Mouse (Mus musculus) olfactory bulb, adult 2 months (tissue): Measurements from ENCODE around the gene Lmo7. TPM values are rescaled to one million over a fixed set of nuclear protein-coding genes. Genes with fewer than 3 reads are reported as not detected.

Experiments
- H3K27ac ChIP-seq: fragments of 200-500 bp; 2 replicates; pipeline ENCODE4 v1.5.1; 2012; ENCODE audit warnings: low read depth, low read length; ENCODE audit not compliant: insufficient read depth
- H3K4me1 ChIP-seq: fragments of 200-500 bp; 2 replicates; pipeline ENCODE4 v1.6.1; 2012; ENCODE audit warnings: low read length; ENCODE audit not compliant: control insufficient read depth, insufficient read depth
- H3K4me3 ChIP-seq: fragments of 200-500 bp; 2 replicates; pipeline ENCODE4 v1.5.1; 2012; ENCODE audit warnings: mild to moderate bottlenecking, low read depth, low read length, moderate library complexity; ENCODE audit not compliant: insufficient read depth
- CTCF ChIP-seq: fragments of 200-500 bp; IDR thresholded peaks from 2 replicates; pipeline ENCODE4 v1.5.1; 2012; ENCODE audit warnings: low read depth, mild to moderate bottlenecking, low read length, moderate library complexity; ENCODE audit not compliant: insufficient read depth
- POLR2A ChIP-seq: fragments of 200-500 bp; IDR thresholded peaks from 2 replicates; pipeline ENCODE4 v1.6.1; 2012; ENCODE audit warnings: mild to moderate bottlenecking, low read depth, low read length, moderate library complexity; ENCODE audit not compliant: insufficient read depth
- WGBS: fragments of 180-500 bp; shearing (Covaris S2); methylation state at CpG from one replicate; pipeline ENCODE4 v1.1.7; 2018; 5-methylcytosine and 5-hydroxymethylcytosine counted together
- polyA plus RNA-seq: library from polyadenylated mRNA; stranded (reverse); fragments of >200 nt; gene quantifications from 2 replicates; pipeline ENCODE4 v1.2.4, GENCODE M21; 2012; ENCODE audit warnings: low replicate concordance; ENCODE audit not compliant: missing spikeins, insufficient read depth, insufficient read length

Gene Lmo7
- not detected in 2 replicates for polyA plus RNA-seq

DNA sequence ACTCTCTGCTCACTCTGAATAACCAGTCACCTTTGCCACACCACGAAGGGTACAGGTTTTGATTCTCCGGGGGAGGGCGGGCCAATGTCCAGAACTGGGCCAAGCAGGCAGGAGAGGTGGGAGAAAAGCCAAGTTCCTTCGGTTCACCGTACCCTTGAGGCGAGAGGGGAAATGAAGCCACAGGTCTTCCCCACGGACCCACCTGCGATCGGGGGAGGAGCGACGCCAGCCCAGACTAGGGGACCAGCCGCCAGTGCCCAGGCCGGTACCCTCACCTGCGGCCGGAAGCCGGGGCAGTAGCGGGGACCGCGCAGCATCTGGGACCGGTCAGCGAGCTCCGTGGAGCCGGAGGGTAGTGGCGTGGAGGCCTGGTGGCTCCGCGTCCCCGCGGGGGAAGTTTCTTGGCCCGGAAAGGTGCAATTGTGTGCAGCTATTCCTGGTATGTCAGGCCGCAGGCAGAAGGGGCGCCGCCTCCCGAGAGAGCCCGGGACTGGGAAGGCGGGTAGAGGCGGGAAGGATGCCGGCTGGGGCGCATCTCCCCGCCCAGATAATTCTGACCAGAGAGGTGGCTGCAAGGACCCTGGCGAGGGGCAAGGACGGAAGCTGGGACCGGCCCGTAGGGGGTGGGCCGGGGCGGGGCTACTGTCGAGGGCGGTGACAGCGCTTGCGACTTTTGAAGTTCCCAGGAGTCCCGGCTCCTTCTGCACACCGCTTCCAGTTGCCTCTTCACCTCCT, at the start of gene Lmo7, which contains the start of gene Gm9922:
Gene Lmo7, plus strand, starts transcription at position 721 of the 735 bp plus-strand sequence.
Gene Gm9922, minus strand, starts transcription at position 578 of the 735 bp plus-strand sequence.
- no peak for TF ChIP-seq CTCF
- no peak for TF ChIP-seq POLR2A
- Histone ChIP-seq H3K4me3 (peak within 1 kb of the TSS; percentile 46), H3K4me1 (peaks cover 12% of the 10 kb centered on the region), H3K27ac (no peak within 1 kb of the TSS)
- WGBS, result 1% methylated on average over 51 of the region's 51 CpGs

DNA sequence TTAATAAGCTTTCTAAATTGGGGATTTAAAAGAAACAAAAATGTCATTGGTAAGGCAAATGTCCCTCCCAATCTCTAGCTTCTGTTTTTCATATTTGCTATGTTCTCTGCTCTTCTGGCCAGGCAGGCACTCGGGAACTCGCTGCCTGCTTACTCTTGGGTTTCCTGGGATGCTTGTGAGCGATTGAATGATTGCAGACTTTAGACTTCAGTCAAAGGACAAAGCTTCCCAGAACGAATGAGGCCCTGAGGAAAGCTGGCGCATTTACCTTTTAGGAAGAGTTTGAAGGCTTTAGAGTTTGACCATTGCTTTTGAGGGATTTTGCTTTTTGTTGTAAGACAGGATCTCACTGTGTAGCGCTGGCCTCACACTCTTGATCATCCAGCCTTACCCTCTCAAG, 42.1 kb upstream of the Lmo7 start:
- 91% methylated on average over 6 of the region's 6 CpGs for whole genome bisulfite sequencing
- H3K27ac ChIP-seq, result no peak overlapping the region
- H3K4me1 ChIP-seq, result no peaks in the 10 kb centered on the region
- no peak overlapping the region for H3K4me3 ChIP-seq
- TF ChIP-seq CTCF (no peak), POLR2A (no peak)

DNA sequence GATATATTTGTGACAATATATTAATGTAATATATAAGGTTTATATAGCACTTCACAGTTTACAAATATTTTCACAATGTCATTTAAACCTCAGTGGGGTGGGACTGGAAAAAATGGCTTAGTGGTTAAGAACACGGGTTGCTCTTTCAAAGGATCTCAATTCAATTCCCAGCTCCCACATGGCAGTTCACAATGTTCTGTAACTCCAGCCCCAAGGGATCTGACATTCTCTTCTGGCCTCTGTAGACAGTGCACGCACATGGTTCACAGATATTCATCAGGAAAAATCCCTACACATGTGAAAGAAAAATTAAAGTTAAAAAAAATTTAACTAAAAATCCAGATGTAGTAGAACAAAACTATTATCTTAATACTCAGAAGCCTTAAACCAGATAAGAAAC, 41.4 kb upstream of the Lmo7 start:
- Histone ChIP-seq H3K4me3 (no peak overlapping the region), H3K4me1 (no peaks in the 10 kb centered on the region), H3K27ac (no peak overlapping the region)
- TF ChIP-seq POLR2A (no peak), CTCF (no peak)
- 83% methylated on average over 2 of the region's 2 CpGs for WGBS

DNA sequence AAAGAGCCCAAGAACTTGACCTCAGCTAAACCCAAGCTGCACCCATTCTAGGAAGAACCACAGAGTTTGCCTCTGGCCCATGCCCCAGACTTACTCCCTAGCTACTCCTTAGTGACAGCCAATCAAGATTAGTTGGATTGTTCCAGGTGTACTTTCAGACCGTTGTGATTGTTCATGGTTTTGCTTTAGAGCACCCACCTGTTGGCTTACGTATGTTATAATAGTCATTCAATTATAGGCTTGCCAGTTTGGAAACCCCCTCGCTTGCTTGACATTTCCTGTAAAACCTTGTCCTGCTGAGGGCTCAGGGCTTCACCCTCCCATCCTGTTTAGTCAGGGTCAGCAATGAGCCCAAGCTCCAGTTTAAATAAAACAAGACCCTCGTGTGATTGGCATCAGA, 25.3 kb upstream of the Lmo7 start:
- Histone ChIP-seq H3K4me3 (no peak overlapping the region), H3K4me1 (no peaks in the 10 kb centered on the region), H3K27ac (no peak overlapping the region)
- TF ChIP-seq CTCF (no peak), POLR2A (no peak)
- 85% methylated on average over 4 of the region's 4 CpGs for WGBS

DNA sequence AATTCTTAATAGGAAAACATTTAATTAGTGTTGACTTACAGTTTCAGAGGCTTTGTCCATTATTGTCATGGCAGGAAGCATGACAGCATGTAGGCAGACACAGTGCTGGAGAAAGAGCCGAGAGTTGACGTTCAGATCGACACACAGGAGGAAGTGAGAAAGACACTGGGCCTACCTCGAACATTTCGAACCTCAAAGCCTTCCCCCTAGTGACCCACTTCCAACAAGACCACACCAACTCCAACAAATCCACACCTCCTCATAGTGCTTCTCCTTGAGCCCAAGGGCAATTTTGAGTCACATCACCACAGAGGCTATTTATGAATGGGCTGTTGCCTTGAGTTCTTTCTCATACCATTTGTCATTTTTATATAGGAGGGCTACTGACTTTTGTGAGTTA, 22.7 kb upstream of the Lmo7 start:
- 97% methylated on average over 5 of the region's 5 CpGs for WGBS
- TF ChIP-seq CTCF (no peak), POLR2A (no peak)
- Histone ChIP-seq H3K4me1 (no peaks in the 10 kb centered on the region), H3K4me3 (no peak overlapping the region), H3K27ac (no peak overlapping the region)

DNA sequence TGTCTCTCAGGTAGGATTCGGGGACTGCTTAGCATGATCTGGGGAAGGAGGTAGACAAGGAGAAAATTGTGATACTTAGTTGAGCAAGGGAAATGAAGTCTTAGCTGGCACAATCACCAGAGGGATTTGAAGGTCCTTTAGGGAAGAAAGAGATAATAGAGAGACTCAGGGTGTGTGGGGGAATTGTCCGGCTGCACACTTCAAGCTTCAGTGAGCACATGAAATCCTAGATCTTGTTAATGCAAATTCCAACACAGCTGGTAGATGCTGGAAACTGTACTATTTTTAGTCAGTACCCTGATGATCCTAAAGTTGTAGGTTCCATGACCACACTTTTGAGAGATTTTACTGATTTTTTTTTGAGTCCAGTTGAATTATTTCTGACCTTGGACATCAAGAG, 15.3 kb upstream of the Lmo7 start:
- Histone ChIP-seq H3K4me3 (no peak overlapping the region), H3K4me1 (no peaks in the 10 kb centered on the region), H3K27ac (no peak overlapping the region)
- TF ChIP-seq POLR2A (no peak), CTCF (no peak)
- 80% methylated on average over 2 of the region's 2 CpGs for WGBS

DNA sequence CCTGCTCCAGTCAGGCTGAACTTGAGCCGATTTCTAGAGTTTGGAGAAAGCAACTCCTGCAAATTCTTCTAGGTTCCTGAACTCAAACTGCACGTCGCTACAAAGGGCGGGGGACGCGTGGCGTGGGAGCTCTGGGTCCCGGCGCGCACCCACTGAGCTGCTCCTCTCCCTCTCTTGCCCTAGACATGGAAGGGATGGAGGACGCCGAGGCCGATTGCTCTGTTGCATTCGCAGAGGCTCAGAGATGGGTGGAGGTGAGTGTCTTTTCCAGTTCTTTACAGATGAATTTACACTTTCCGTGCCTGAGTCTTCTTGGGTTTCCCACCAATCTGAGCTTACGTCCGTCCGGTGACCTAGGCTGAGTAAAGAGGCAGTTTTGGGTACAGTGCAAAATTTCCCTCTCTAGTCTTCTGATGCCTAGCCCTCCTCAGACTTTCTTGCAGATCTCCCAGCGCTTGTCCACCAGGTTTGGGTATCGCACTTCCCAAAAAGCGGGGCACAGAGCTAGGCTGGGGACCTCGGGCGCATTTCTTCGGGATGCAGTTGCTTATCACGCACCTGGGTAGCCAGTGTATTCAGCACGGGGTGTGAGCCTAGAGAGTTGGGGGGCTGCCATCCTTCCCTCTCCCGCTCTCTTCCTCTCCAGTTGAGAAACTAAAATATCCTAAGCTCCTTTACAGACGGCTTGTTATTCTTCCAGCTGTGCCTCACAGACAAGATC, 375 bp downstream of the Lmo7 start:
- WGBS, result 2% methylated on average over 28 of the region's 28 CpGs
- peaks cover 12% of the 10 kb centered on the region for H3K4me1 ChIP-seq
- no peak for TF ChIP-seq CTCF
- TF ChIP-seq POLR2A, result no peak

DNA sequence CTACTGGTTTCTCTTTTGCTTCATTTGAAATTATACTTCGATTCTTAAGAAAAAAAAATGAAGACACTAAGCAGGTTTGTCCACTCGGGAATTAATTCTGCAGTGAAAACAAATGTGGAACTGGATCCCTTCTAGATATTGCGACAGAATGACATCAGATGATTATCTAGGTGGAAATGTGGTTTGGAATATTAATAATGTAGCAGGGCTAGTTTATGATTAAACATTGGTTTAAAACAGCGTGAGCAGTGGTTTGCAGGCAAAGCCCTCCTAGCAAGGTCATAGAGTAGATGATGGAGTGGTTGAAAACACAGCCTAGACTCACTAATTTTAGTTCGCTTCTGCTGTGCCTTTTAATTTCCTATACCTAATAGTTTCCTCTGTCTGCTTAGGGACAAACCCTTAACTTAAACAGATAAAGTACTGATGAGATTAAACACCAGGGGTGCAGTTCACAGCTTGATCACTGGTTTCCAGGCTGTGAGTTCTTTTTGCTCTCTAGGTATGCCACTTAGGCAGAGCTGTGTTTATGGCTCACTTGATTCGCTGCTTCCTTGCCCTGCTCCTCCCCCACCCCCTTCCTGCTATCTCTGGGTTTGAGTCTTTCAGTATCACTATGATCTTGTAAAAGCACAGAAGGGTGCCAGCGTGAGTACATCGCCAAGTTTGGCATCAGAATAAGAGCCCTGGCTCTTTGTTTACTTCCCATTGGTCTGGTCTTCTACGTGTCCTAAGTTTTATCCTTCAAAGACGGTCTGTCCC, 4.0 kb downstream of the Lmo7 start:
- Histone ChIP-seq H3K4me3 (no peak overlapping the region), H3K4me1 (peaks cover 11% of the 10 kb centered on the region), H3K27ac (no peak overlapping the region)
- no peak for TF ChIP-seq POLR2A
- TF ChIP-seq CTCF, result no peak
- 28% methylated on average over 10 of the region's 10 CpGs for WGBS

More for the DNA sequence above, 375 bp downstream of the Lmo7 start:
- H3K4me3 ChIP-seq, result peak overlapping the region; percentile 46
- no peak overlapping the region for H3K27ac ChIP-seq
